Mouse (Mus musculus) brown adipose tissue, adult 24 weeks (tissue): ENCODE measurements around the gene Rps11. TPM values are rescaled to one million over a fixed set of nuclear protein-coding genes. Genes with fewer than 3 reads are reported as not detected.
A peak's percentile ranks its signal among the peaks of the same experiment; 100 is the strongest.
"Not testable (repeated sequence)": the region's sequence is repeated elsewhere in the genome, so short reads cannot be mapped to it uniquely, and the experiment has no call there.

Experiments used
- H3K27ac ChIP-seq: fragments of 200-500 bp; replicated peaks from 2 replicates; pipeline ENCODE4 v1.5.1; 2012; ENCODE audit warnings: low read depth, mild to moderate bottlenecking, low read length
- H3K4me1 ChIP-seq: fragments of 200-500 bp; 2 replicates; pipeline ENCODE4 v1.6.1; 2012; ENCODE audit warnings: low read length, mixed read lengths; ENCODE audit not compliant: control insufficient read depth, insufficient read depth, insufficient read length
- H3K4me3 ChIP-seq: fragments of 200-500 bp; 2 replicates; pipeline ENCODE4 v1.5.1; 2012; ENCODE audit warnings: low read depth, mild to moderate bottlenecking, low read length, moderate library complexity; ENCODE audit not compliant: insufficient read depth
- polyA plus RNA-seq: library from polyadenylated mRNA; stranded (reverse); fragments of >200 nt; gene quantifications from 2 replicates; pipeline ENCODE4 v1.2.4, GENCODE M21; 2012; ENCODE audit not compliant: missing spikeins, insufficient read depth, insufficient read length

The Rps11 gene
- polyA plus RNA-seq, 1 experiment = 1,344 TPM

DNA sequence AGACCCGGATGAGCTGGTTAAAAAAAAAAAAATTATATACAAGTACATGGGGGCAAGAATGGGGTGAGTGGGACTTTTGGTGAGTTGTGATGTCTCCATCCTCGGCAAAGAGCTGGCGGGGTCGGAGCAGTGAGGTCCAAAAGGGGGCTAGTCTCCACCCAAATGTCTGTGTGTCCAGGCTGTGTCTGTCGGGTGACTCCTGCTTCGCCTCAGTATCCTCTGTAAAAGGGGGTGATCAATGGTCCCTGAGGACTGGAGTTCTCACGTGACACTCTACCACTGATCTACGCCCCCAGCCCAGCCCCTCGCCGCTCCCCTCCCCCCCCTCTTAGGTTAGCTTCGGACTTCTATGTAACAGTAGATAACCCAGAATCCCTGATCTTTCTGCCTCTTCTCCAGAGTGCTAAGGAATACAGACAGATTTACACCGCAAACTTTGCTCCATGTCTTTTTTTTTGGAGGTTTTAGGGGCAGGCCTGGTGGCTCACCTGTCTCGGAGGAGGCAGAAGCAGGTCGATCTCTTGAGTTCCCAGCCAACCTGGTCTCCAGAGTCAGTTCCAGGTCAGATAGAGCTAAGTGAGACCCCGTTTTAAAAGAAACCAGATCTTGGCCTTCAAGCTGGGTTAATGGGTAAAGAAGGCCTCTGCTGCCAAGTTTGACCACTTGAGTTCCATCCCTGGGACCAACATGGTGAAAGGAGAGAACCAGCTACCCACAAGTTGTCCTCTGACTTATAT, 5.7 kb upstream of the Rps11 start:
- peak overlapping the region; percentile 90 for H3K27ac ChIP-seq
- H3K4me1 ChIP-seq = peaks cover 13% of the 10 kb centered on the region; the same call in 1 of the 2 replicates
- H3K4me3 ChIP-seq = peak overlapping the region; percentile 73

DNA sequence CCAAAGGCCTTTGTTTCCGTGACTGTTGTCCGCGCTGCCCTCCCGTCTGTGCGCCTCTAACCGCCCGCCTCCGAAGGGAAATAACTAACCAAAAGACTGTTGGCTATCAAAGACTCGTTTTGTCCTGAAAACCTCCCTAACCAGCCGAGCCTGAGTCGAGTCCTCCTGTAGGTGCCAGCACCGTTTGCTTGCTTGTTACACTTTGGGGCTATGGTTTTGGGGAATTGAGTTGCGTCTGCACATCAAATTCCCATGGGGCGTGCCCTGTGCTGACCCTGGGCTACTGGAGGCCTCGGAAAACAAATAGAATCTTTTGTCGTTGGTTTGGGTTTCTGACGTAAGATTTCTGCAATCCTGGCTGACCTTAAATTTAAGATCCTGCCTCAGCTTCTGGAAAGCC, 5.1 kb upstream of the Rps11 start:
- peak overlapping the region; percentile 90 for H3K27ac ChIP-seq
- H3K4me1 ChIP-seq = peaks cover 11% of the 10 kb centered on the region; the same call in 1 of the 2 replicates
- peak overlapping the region; percentile 73 for H3K4me3 ChIP-seq

DNA sequence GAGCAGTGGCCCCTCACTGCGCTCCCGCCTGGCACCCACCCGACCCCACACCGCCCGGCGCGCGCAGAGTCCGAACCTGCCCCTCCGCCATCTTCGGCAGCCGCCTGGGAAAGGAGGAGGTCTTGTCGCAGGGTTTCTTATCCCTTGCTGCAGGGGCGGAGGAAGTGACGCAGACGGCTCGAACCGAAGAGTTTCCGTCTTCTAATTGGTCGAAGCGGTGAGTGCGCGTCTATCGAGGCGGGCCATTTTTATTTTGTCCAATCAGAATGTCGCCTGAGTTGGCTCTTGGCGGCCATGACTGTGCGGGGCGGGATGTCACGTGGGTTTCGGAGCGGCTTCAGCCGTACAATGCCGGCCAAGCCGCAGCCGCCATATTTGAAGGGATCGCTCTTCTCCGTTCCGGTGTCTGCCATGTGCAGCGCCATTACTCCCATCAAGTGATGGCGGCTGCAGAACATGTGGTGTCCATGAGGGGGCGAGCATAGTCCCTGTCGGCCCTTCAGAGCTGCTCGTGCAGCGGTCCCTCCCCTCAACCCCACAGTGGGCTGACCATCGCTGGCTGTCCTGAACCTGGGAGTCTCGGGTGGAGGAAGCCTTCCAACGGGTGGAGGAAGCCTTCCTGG, 4.5 kb upstream of the Rps11 start, which contains the start of gene Rpl13a:
Rpl13a (minus strand) TSS at position 138 of the 623 bp plus-strand sequence.
- Histone ChIP-seq H3K4me3 (peak within 1 kb of the TSS; percentile 90), H3K4me1 (peaks cover 11% of the 10 kb centered on the region; the same call in 1 of the 2 replicates), H3K27ac (peak within 1 kb of the TSS; percentile 90)

DNA sequence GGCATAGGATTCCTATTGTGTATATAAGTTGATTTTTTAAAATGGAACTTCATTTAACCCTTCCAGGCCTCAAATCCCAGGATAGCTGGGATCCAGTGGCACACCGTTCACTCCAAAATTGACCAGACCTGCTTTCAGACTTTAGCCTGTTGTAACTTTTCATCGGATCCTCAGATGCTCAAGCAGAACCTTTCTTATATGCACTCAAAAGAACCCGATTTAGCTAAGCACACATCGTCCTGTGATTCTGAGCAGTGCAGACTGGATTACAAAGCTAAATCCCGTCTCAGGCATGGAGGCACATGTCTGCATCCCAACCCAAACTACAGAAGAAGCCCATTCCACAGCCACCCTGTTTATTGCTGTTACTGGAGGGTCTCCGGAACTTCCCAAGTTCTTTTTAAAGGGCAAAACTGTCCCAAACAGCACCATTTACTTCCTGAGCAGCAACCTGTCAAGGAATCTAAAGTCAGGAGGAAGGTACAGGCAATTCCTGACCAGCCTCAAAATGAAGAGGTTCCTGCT, 3.5 kb upstream of the Rps11 start:
- Histone ChIP-seq H3K4me3 (peak overlapping the region; percentile 90), H3K4me1 (peaks cover 11% of the 10 kb centered on the region), H3K27ac (peak overlapping the region; percentile 86)

DNA sequence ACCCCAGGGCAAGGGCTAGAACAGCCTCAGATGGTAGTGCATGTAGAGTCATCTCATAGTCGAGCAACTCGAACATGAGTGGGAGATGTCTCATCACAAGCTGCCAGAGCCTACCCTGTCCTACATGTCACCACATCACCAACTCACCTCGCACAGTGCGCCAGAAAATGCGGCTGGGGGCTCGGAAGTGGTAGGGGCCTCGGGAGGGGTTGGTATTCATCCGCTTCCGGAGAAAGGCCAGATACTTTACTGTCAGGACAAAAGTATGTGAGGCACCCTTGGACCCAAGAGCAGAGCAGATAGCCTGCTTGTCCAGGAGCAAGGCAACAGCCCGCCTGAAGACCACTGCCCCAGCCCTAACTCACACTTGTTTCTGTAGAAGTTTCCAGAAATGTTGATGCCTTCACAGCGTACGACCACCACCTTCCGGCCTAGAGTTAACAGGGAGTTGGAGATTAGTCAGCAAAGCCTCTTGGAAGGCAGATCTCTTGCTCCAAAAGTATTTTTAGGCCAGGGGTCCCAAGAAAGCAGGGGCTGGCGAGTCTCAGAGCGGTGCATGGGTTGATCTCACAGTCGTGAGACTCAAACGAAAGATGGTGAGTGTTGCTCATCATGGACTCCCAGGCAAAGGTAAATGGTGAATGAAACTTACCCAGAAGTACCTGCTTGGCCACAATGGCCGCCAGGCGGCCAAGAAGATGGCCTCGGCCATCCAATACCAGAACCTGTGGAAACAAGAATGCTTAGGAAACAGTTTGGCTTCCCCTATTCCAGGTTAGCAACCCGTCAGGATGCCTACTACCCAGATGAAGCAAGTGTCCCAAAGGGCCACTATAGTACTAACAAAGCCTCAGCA, 2.8 kb upstream of the Rps11 start:
- H3K4me3 ChIP-seq = peak overlapping the region; percentile 90
- H3K4me1 ChIP-seq = peaks cover 12% of the 10 kb centered on the region
- H3K27ac ChIP-seq = no peak overlapping the region

DNA sequence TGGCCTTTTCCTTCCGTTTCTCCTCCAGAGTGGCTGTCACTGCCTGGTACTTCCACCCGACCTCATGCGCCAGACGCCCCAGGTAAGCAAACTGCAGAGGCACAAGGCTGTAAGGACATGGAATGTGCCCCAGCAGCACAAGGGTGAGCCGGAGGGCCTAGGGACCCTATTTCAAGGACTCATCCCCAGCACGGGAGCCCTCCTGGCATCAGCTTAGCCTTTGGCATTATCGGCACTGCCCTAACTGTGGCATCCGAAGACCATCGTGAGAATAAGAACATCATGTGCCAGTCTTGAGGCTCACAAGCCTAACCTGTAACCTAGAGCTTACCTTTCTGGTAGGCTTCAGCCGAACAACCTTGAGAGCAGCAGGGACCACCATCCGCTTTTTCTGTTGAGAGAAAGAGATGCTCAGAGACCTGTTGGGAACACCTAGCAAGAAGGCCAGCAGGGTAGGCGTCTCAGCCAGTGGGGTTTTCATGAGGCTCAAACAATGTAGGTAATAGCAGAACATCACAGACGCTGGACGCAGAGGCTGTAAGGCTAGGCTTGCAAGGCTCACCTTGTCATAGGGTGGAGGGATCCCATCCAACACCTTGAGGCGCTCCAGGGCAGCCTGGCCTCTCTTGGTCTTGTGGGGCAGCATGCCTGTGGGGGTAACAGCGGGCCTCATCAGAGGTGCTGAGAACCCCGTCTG, 2.1 kb upstream of the Rps11 start:
- no peak overlapping the region for H3K27ac ChIP-seq
- H3K4me3 ChIP-seq = no peak overlapping the region
- peaks cover 17% of the 10 kb centered on the region for H3K4me1 ChIP-seq

DNA sequence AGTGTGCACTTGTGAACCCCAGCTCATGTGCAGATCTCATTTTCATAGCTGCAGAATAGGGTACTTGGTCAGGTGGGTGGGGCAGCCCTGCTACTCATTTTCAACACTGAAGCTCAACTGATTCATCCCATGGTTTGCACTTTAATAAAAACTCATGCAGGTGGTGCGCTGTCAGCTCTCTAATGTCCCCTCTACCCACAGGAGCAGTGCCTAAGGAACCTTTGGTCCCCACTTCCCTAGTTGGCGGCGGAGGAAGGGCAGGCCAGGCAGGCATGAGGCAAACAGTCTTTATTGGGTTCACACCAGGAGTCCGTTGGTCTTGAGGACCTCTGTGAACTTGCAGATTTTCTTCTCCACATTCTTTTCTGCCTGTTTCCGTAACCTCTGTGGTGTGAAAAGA, 1.4 kb upstream of the Rps11 start:
- H3K27ac ChIP-seq, H3K4me3 ChIP-seq: not testable (repeated sequence)
- peaks cover 20% of the 10 kb centered on the region for H3K4me1 ChIP-seq

DNA sequence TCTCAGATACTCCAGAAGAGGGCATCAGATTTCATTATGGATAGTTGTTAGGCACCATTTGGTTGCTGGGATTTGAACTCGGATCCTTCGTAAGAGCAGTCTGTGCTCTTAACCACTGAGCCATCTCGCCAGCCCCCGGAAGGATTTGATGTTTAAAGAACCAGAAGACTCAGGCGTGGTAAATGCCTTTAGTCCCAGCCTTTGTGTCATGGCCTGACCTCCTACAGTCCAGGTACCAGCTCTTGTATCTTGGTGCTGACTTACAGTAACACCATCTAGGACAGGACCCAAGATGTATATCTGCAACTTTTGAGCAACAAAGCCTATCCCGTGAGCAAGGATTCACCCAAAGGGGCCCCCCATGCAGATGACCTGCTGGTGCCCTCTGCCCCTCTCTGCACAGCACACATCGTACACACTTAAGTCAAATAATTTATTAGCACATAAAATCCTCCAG, 933 bp upstream of the Rps11 start:
- peaks cover 20% of the 10 kb centered on the region for H3K4me1 ChIP-seq
- H3K4me3 ChIP-seq = no peak overlapping the region
- H3K27ac ChIP-seq = no peak overlapping the region

DNA sequence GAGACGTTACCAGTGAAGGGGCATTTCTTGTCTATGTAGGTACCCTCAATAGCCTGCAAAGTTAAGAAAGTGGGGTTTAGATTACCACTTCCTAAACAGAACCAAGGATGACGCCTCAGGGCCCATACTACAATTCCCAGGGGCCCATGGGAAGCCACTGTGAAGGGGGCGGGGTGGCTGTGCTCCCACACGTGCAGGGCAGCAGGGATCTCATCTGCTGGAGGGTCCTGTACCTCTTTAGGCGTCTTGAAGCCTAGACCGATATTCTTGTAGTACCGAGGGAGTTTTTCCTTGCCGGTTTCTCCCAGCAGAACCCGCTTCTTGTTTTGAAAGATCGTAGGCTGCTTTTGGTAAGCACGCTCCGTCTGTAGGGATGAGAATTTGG, 1.1 kb downstream of the Rps11 start:
- Histone ChIP-seq H3K4me3 (peak overlapping the region; percentile 75), H3K4me1 (peaks cover 17% of the 10 kb centered on the region), H3K27ac (peak overlapping the region; percentile 89)

DNA sequence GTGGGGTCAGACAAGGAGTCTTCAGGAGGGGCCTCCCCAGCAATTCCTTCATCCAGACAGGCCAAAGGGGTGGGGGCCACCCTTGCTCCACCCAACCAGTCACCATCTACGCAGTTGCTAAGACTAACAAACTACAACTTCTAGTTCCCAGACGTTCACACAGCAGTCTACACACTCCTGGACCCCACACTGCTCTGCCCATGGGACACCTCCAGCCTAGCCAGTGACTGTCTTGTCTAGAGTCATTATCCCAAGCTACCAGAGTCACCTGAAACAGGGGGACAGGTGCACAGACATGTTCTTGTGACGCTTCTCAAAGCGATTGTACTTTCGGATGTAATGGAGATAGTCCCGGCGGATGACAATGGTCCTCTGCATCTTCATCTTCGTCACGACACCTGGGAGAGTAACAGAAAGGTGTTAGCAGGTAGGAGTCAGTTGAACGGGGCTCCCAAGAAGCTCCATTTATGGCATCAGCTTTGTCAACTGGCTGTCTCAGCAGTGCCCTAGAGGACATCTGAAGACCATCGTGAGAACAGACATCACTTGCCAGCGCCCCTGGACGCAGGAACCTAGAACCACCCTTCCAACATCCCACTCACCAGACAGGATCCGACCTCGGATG, 1.6 kb downstream of the Rps11 start:
- Histone ChIP-seq H3K4me3 (peak overlapping the region; percentile 75), H3K4me1 (peaks cover 16% of the 10 kb centered on the region), H3K27ac (peak overlapping the region; percentile 89)

DNA sequence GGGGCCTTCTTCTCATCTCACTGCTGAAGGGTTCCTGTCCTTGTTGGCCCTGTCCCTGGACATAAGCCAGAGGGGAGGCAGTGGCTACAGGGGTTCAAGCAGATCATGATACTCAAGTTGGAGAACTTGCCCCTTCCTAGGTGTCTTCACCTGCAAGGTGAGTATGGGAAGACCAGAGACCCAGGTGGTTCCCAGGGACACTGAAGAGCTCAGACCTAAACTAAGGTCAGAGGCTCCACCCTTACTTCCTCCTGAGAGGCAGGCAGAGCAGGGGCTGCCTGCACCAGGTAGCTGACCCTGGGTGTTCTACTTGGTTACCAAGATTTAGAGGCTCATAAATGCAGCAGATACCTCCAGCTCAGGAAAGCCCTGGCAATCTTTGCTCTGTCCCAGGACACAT, 2.3 kb downstream of the Rps11 start:
- H3K4me3 ChIP-seq = peak overlapping the region; percentile 75
- H3K27ac ChIP-seq = peak overlapping the region; percentile 89
- H3K4me1 ChIP-seq = peaks cover 9% of the 10 kb centered on the region

DNA sequence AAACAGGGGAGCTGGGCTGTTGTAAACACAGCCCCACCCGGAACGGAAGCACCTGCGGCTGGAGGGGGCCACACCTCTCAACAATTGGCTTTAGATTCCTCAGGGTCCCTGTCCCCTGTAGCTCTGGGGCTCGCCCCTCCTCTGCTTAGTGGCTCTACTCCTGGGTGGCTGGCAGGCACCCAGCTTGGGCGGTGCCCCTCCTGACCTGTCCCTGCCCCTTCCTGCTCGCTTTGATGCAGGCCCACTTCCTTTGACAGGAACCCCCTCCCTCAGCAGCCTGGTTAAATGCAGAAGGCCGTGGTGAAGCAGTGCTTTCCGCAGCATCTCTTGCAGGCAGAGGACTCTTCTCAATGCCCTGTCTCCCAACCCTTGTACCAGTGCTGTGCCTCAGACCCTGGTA, 2.8 kb downstream of the Rps11 start:
- H3K4me3 ChIP-seq = peak overlapping the region; percentile 75
- peak overlapping the region; percentile 89 for H3K27ac ChIP-seq
- peaks cover 9% of the 10 kb centered on the region for H3K4me1 ChIP-seq

DNA sequence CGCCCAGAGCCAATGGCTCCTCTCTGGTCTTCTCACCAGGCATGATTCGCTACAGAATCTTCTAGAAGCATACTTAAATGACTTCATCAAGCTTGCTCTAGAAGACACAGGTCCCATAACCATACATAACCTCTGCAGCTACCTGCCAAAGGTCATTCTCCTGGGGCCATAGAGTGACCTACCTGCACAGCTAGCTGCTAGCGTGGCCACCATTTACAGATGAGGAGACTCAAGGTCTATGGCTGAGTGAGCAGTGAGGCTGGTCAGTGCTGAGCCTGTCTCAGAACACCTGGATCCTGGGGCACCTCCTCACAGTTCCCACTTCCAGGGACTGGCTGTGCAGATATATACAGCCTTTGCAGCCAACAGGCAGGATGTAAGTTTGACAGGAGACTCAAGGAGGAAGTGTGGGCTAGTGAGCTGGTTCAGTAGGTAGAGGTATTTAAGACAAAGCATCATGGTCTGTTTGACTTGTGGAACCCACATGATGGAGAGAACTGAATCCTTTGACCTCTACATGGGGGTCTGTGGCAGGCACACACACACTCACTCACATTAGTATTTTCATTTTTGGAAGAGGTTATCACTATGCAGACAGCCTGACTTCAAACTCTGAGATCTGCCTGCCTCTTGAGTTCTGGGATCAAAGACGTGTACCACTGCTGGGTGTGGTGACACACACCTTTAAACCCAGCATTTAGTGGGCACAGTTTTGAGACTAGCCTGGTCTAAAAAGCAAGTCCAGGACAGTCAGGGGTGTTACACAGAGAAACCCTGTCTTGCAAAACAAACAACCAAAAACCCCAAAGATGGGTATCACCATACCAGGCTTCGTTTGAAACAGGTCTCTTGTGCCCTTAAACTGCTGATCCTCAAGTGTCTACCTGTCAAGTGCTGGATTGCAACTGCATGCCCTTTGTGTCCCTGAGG, 4.2 kb downstream of the Rps11 start:
- Histone ChIP-seq H3K27ac (peak overlapping the region; percentile 43), H3K4me3 (no peak overlapping the region), H3K4me1 (peaks cover 9% of the 10 kb centered on the region)
